Mouse (Mus musculus): ENCODE measurements at regions not wholly inside any gene's neighbourhood (a gene's known extent, or its start where the extent isn't known, plus 50 kb on each side); places are given as distances from the start of the nearest gene placed in this dataset.
A peak's percentile ranks its signal among the peaks of the same experiment; 100 is the strongest.

GRCm38 (mm10) chr6:17400147-17400546 lies 63.5 kb upstream of the Met start:
- DNase-seq: peak; percentile 58

GRCm38 (mm10) chr6:17408094-17408493 lies 55.5 kb upstream of the Met start:
- DNase-seq: no peak

DNA sequence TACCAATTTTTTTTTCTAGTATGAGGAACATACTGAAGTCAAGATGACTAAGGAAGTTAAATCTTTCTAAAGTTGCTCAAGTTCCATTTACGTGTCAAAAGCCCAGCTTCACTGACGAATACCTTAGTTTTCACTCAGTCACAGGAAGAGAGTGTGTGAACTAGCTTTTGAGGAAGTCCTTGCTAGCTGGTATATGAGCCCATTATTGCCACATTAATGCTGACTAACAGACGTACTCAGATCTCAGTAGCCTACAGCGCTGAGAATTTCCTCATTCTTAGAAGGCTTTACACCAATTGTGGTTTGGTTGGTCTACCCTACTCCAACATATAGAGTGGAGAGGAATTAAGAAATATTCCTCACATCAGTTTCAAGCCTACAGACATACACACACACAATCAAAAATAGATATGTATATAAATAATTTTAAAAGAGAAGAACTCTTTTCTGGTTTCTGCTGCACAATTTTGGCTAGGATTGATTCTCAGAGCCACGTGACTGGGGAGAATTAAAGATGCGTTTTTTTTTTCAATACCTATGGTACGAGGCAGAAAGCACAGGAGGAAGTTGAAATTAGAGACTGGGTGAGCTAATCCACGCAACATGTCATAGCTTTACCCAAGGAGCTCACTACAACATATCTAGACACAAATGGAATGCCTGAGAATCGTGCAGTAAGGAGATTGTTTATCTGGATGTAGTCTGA lies 53.7 kb upstream of the Met start:
- no peak for DNase-seq

GRCm38 (mm10) chr6:17410409-17410722 lies 53.2 kb upstream of the Met start:
- DNase-seq: no peak
